ENCODE assay signal across 8 mouse cellular contexts in the genomic region with DNA sequence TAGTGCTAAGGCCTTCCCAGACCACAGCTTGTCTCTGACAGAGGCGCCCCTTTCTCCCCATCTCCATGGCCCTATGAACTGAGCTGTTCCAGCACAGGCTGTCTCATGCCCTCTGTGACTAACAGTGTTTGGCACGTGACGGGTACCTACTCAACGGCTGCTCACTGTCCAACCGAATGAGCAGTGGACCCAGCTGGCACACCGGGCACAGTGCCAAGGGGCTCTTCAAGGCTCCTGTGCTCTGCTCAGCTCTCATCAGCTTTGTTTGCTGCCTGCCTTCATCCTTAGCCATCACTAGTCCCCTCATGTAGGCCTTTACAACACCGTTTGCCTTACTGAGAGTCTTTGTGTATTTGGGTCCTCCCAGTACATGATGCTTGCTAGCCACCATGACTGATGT. TPM values are rescaled to one million over a fixed set of nuclear protein-coding genes. Genes with fewer than 3 reads are reported as not detected.
DNase-seq lines count a peak whose midpoint lies in the region; ATAC-seq and TF ChIP-seq lines count a peak whose summit lies in the region.

No protein-coding gene starts in this region.

- no peak for TF ChIP-seq CTCF in hindbrain, postnatal 0 days (IDR thresholded peaks at IDR 0.05; ENCODE audit: low read depth)

- no peak overlapping the region for H3K4me3 ChIP-seq in midbrain, embryonic 12.5 days
- no peak overlapping the region for H3K4me3 ChIP-seq in midbrain, embryonic 11.5 days (ENCODE audit: low read depth, low read length)
- H3K4me3 ChIP-seq in hindbrain, postnatal 0 days (ENCODE audit: low read length), result no peak overlapping the region

- 83% methylated on average over 7 of the region's 7 CpGs for WGBS in midbrain, embryonic 12.5 days
- 91% methylated on average over 7 of the region's 7 CpGs for WGBS in midbrain, embryonic 11.5 days
- 24% methylated on average over 7 of the region's 7 CpGs for WGBS in hindbrain, postnatal 0 days

- 0 out of 2 replicates have a peak overlapping the region, but pooled peaks have one; percentile 2 for H3K27ac ChIP-seq in midbrain, embryonic 12.5 days (replicated peaks)
- H3K27ac ChIP-seq in midbrain, embryonic 11.5 days (ENCODE audit: low read depth, low read length), result no peak overlapping the region
- peak overlapping the region; percentile 73 for H3K27ac ChIP-seq in hindbrain, postnatal 0 days

- H3K4me1 ChIP-seq in midbrain, embryonic 12.5 days, result 0 out of 2 replicates have a peak, but pooled peaks cover 5% of the 10 kb centered on the region
- no peaks in the 10 kb centered on the region for H3K4me1 ChIP-seq in midbrain, embryonic 11.5 days (ENCODE audit: control insufficient read depth, insufficient read depth, low read length)
- peaks cover 12% of the 10 kb centered on the region; the same call in 1 of the 2 replicates for H3K4me1 ChIP-seq in hindbrain, postnatal 0 days (ENCODE audit: insufficient read depth, low read length)

- H3K4me2 ChIP-seq in midbrain, embryonic 12.5 days (replicated peaks), result no peak overlapping the region
- no peak overlapping the region for H3K4me2 ChIP-seq in midbrain, embryonic 11.5 days
- H3K4me2 ChIP-seq in hindbrain, postnatal 0 days (ENCODE audit: low read depth, low read length), result no peak overlapping the region

- H3K9me3 ChIP-seq in midbrain, embryonic 12.5 days, result no peaks in the 10 kb centered on the region
- no peaks in the 10 kb centered on the region for H3K9me3 ChIP-seq in midbrain, embryonic 11.5 days (ENCODE audit: control insufficient read depth, low read length)
- H3K9me3 ChIP-seq in hindbrain, postnatal 0 days (ENCODE audit: low read length), result no peaks in the 10 kb centered on the region

- ATAC-seq in midbrain, embryonic 12.5 days (ENCODE audit: low FRiP score, low read depth), result peak; percentile 46
- no peak for ATAC-seq in midbrain, embryonic 11.5 days (ENCODE audit: low FRiP score)
- ATAC-seq in hindbrain, postnatal 0 days, result peak; percentile 86

- no peak for DNase-seq in midbrain, embryonic 11.5 days (ENCODE audit: low spot score, missing footprints)
- peak; percentile 76 for DNase-seq in cerebellum, adult 11 months
- peak; percentile 93 for DNase-seq in hindbrain, postnatal 0 days (ENCODE audit: low spot score)
- peak; percentile 49 for DNase-seq in retina, postnatal 7 days (ENCODE audit: low read depth, low spot score)
- no peak for DNase-seq in embryo, embryonic 11 days
- no peak for DNase-seq in spleen, adult 12 weeks (ENCODE audit: low spot score)
- DNase-seq in spleen, postnatal 14 days (ENCODE audit: low spot score in 2 of 2), result no peak

- H3K9ac ChIP-seq in midbrain, embryonic 12.5 days (replicated peaks), result no peak overlapping the region
- H3K9ac ChIP-seq in midbrain, embryonic 11.5 days (ENCODE audit: low read length), result no peak overlapping the region
- no peak overlapping the region for H3K9ac ChIP-seq in hindbrain, postnatal 0 days (replicated peaks; ENCODE audit: low read length)

- H3K36me3 ChIP-seq in midbrain, embryonic 12.5 days, result peaks cover 19% of the 10 kb centered on the region
- H3K36me3 ChIP-seq in midbrain, embryonic 11.5 days (ENCODE audit: control insufficient read depth, insufficient read depth, low read length), result peaks cover 4% of the 10 kb centered on the region; the same call in 1 of the 2 replicates
- no peaks in the 10 kb centered on the region for H3K36me3 ChIP-seq in hindbrain, postnatal 0 days (ENCODE audit: insufficient read depth, low read length)

- H3K27me3 ChIP-seq in midbrain, embryonic 12.5 days, result no peaks in the 10 kb centered on the region
- no peaks in the 10 kb centered on the region for H3K27me3 ChIP-seq in midbrain, embryonic 11.5 days (ENCODE audit: control insufficient read depth, insufficient read depth, low read length)
- no peaks in the 10 kb centered on the region for H3K27me3 ChIP-seq in hindbrain, postnatal 0 days (ENCODE audit: insufficient read depth, low read length)

RNA-seq across cellular contexts. Expression of a gene that starts 27.5 kb away (rescaled TPM):
- polyA plus RNA-seq in midbrain, embryonic 12.5 days (2016; fragmentation: Nextera tagmentation; extraction: Ambion mirVana), result 4.7 and 5.2 TPM in 2 replicates
- 5.6 and 6.1 TPM in 2 replicates for polyA plus RNA-seq in midbrain, embryonic 11.5 days (2014; fragmentation: Nextera tagmentation; extraction: Ambion mirVana)
- 2.2 and 3.4 TPM in 2 replicates for total RNA-seq in hindbrain, postnatal 0 days (2014; rRNA removed)
- polyA plus RNA-seq in hindbrain, postnatal 0 days (2015; fragmentation: Nextera tagmentation; extraction: Ambion mirVana), result 3.2 and 3.4 TPM in 2 replicates

Comparison
In these comparisons a context has a peak if more than half of its experiments do, and no peak if none do; other contexts are left out.
1. DNase-seq: peak in cerebellum, adult 11 months (single experiment), hindbrain, postnatal 0 days (single experiment) and retina, postnatal 7 days (single experiment); none in midbrain, embryonic 11.5 days (single experiment), embryo, embryonic 11 days (single experiment), spleen, adult 12 weeks (single experiment) and spleen, postnatal 14 days (0 of 2).